In genomic region chr1:75342874-75343416, GRCm38 (mm10) we compare ENCODE assay signal across 9 mouse cellular contexts. TPM values are rescaled to one million over a fixed set of nuclear protein-coding genes. Genes with fewer than 3 reads are reported as not detected.
DNase-seq lines count a peak whose midpoint lies in the region; ATAC-seq lines count a peak whose summit lies in the region.
"Had no signal": no experiment of that assay in that cellular context is flagged by ENCODE, and none has a peak within 500 bp of the region (broad histone marks: within the 10 kb centered on the region; RNA-seq: fewer than 3 reads in every experiment).

No protein-coding gene starts in this region.

- H3K4me2 ChIP-seq in midbrain, embryonic 11.5 days, result no peak overlapping the region
- no peak overlapping the region for H3K4me2 ChIP-seq in midbrain, embryonic 16.5 days (ENCODE audit: low read length)
- H3K4me2 ChIP-seq in embryonic facial prominence, embryonic 11.5 days (ENCODE audit: low read depth, low read length), result no peak overlapping the region
- H3K4me2 ChIP-seq in hindbrain, embryonic 16.5 days (ENCODE audit: low read length), result no peak overlapping the region
- H3K4me2 ChIP-seq: neural tube, embryonic 12.5 days had no signal

- no peak overlapping the region for H3K27ac ChIP-seq in midbrain, embryonic 11.5 days (ENCODE audit: low read depth, low read length)
- H3K27ac ChIP-seq in midbrain, embryonic 16.5 days (ENCODE audit: low read length), result no peak overlapping the region
- H3K27ac ChIP-seq in embryonic facial prominence, embryonic 11.5 days (replicated peaks; ENCODE audit: low read depth, low read length), result no peak overlapping the region
- H3K27ac ChIP-seq in hindbrain, embryonic 16.5 days (ENCODE audit: low read depth, low read length), result no peak overlapping the region
- H3K27ac ChIP-seq: neural tube, embryonic 12.5 days had no signal

- no peak overlapping the region for H3K4me3 ChIP-seq in midbrain, embryonic 11.5 days (ENCODE audit: low read depth, low read length)
- no peak overlapping the region for H3K4me3 ChIP-seq in midbrain, embryonic 16.5 days (ENCODE audit: low read depth, low read length)
- no peak overlapping the region for H3K4me3 ChIP-seq in embryonic facial prominence, embryonic 11.5 days (ENCODE audit: low read depth, low read length)
- H3K4me3 ChIP-seq in hindbrain, embryonic 16.5 days (ENCODE audit: low read length), result no peak overlapping the region
- H3K4me3 ChIP-seq: neural tube, embryonic 12.5 days had no signal

- H3K27me3 ChIP-seq in midbrain, embryonic 11.5 days (ENCODE audit: control insufficient read depth, insufficient read depth, low read length), result no peaks in the 10 kb centered on the region; the same call in 1 of the 2 replicates
- H3K27me3 ChIP-seq in midbrain, embryonic 16.5 days (ENCODE audit: control insufficient read depth, insufficient read depth, low read depth, low read length), result peaks cover 4% of the 10 kb centered on the region; the same call in 1 of the 2 replicates
- H3K27me3 ChIP-seq in embryonic facial prominence, embryonic 11.5 days (ENCODE audit: control insufficient read depth, insufficient read depth, low read length), result no peaks in the 10 kb centered on the region
- H3K27me3 ChIP-seq in hindbrain, embryonic 16.5 days (replicated peaks; ENCODE audit: control insufficient read depth, insufficient read depth, low read length), result peaks cover 6% of the 10 kb centered on the region; the same call in 1 of the 2 replicates

- H3K36me3 ChIP-seq in midbrain, embryonic 11.5 days (ENCODE audit: control insufficient read depth, insufficient read depth, low read length), result no peaks in the 10 kb centered on the region
- H3K36me3 ChIP-seq in midbrain, embryonic 16.5 days (ENCODE audit: control insufficient read depth, insufficient read depth, low read length), result no peaks in the 10 kb centered on the region
- no peaks in the 10 kb centered on the region for H3K36me3 ChIP-seq in embryonic facial prominence, embryonic 11.5 days (replicated peaks; ENCODE audit: control insufficient read depth, insufficient read depth, low read depth, low read length)
- no peaks in the 10 kb centered on the region for H3K36me3 ChIP-seq in hindbrain, embryonic 16.5 days (ENCODE audit: control insufficient read depth, insufficient read depth, low read length)
- H3K36me3 ChIP-seq: neural tube, embryonic 12.5 days had no signal

- ATAC-seq in midbrain, embryonic 11.5 days (ENCODE audit: low FRiP score), result no peak
- no peak for ATAC-seq in midbrain, embryonic 16.5 days
- ATAC-seq in embryonic facial prominence, embryonic 11.5 days (replicated peaks; ENCODE audit: insufficient number of reproducible peaks, low FRiP score, low TSS enrichment, low read depth), result no peak
- ATAC-seq in hindbrain, embryonic 16.5 days, result peak; percentile 60; the same call in 1 of the 2 replicates
- 0 out of 2 replicates have a peak, but pooled peaks have one; percentile 39 for ATAC-seq in neutrophil, adult 5-6 weeks (ENCODE audit: extremely low read depth, insufficient number of reproducible peaks, low FRiP score, poor library complexity, severe bottlenecking)

- WGBS in midbrain, embryonic 11.5 days, result under 1% methylated on average over 8 of the region's 8 CpGs
- WGBS in midbrain, embryonic 16.5 days, result 2% methylated on average over 8 of the region's 8 CpGs
- WGBS in embryonic facial prominence, embryonic 11.5 days, result under 1% methylated on average over 8 of the region's 8 CpGs
- under 1% methylated on average over 8 of the region's 8 CpGs for WGBS in hindbrain, embryonic 16.5 days

- no peak overlapping the region for H3K9ac ChIP-seq in midbrain, embryonic 11.5 days (ENCODE audit: low read length)
- no peak overlapping the region for H3K9ac ChIP-seq in midbrain, embryonic 16.5 days (ENCODE audit: low read depth, low read length)
- no peak overlapping the region for H3K9ac ChIP-seq in embryonic facial prominence, embryonic 11.5 days (replicated peaks; ENCODE audit: low read length)
- H3K9ac ChIP-seq in hindbrain, embryonic 16.5 days (ENCODE audit: low read depth, low read length), result no peak overlapping the region
- H3K9ac ChIP-seq: neural tube, embryonic 12.5 days had no signal

- peak; percentile 95 for DNase-seq in midbrain, embryonic 11.5 days (ENCODE audit: low spot score, missing footprints)
- peak; percentile 57 for DNase-seq in adrenal gland, postnatal 25 days
- peak; percentile 92 for DNase-seq in embryonic facial prominence, embryonic 11.5 days (ENCODE audit: low spot score)
- peak; percentile 46 to 66 for DNase-seq in left cerebral cortex, postnatal 36 days (ENCODE audit: low spot score in 2 of 2)
- no peak for DNase-seq in spleen, postnatal 4 days (ENCODE audit: low spot score in 2 of 2)

- H3K9me3 ChIP-seq in midbrain, embryonic 11.5 days (ENCODE audit: control insufficient read depth, low read length), result no peaks in the 10 kb centered on the region
- no peaks in the 10 kb centered on the region for H3K9me3 ChIP-seq in midbrain, embryonic 16.5 days (replicated peaks; ENCODE audit: control insufficient read depth, low read length, poor library complexity, severe bottlenecking)
- H3K9me3 ChIP-seq in embryonic facial prominence, embryonic 11.5 days (replicated peaks; ENCODE audit: control insufficient read depth, low read length), result no peaks in the 10 kb centered on the region
- no peaks in the 10 kb centered on the region for H3K9me3 ChIP-seq in hindbrain, embryonic 16.5 days (ENCODE audit: control insufficient read depth, low read length)
- H3K9me3 ChIP-seq: neural tube, embryonic 12.5 days had no signal

- intact Hi-C loops in left cerebral cortex, postnatal 36 days (cut with DNase I), result loop anchor here (1.0 to 10.0 kb wide), 4 partner anchors 50 to 252 kb away; no protein-coding TSS in a partner anchor

- H3K4me1 ChIP-seq in midbrain, embryonic 11.5 days (ENCODE audit: control insufficient read depth, insufficient read depth, low read length), result peaks cover 28% of the 10 kb centered on the region
- H3K4me1 ChIP-seq in midbrain, embryonic 16.5 days (ENCODE audit: control insufficient read depth, insufficient read depth, low read length), result peaks cover 20% of the 10 kb centered on the region
- peaks cover 26% of the 10 kb centered on the region for H3K4me1 ChIP-seq in embryonic facial prominence, embryonic 11.5 days (ENCODE audit: control insufficient read depth, insufficient read depth, low read length)
- H3K4me1 ChIP-seq in hindbrain, embryonic 16.5 days (ENCODE audit: control insufficient read depth, insufficient read depth, low read depth, low read length), result peaks cover 17% of the 10 kb centered on the region

RNA-seq across cellular contexts. Expression of gene Des, which starts 17.2 kb away (rescaled TPM):
- polyA plus RNA-seq in midbrain, embryonic 11.5 days (2014; fragmentation: Nextera tagmentation; extraction: Ambion mirVana), result 0.52 and 0.68 TPM in 2 replicates
- 1.2 and 1.7 TPM in 2 replicates for polyA plus RNA-seq in midbrain, embryonic 16.5 days (2015; fragmentation: Nextera tagmentation; extraction: Ambion mirVana)
- 9.3 and 14.1 TPM in 2 replicates for total RNA-seq in adrenal gland, postnatal 25 days (2021)
- polyA plus RNA-seq in embryonic facial prominence, embryonic 11.5 days (2014; fragmentation: Nextera tagmentation; extraction: Ambion mirVana), result 6.9 and 9.9 TPM in 2 replicates
- polyA plus RNA-seq in hindbrain, embryonic 16.5 days (2015; fragmentation: Nextera tagmentation; extraction: Ambion mirVana), result 1.7 and 10.9 TPM in 2 replicates
- 1 to 10 TPM in 1 of 2 experiments, under 1 TPM in 1; 0.84 to 1.5 TPM for total RNA-seq in left cerebral cortex, postnatal 36 days (2021)
- total RNA-seq in neutrophil, adult 5-6 weeks (2017), result not detected in 2 replicates

RNA-seq across cellular contexts. Expression of gene Dnpep, which starts 25.2 kb away (rescaled TPM):
- polyA plus RNA-seq in midbrain, embryonic 11.5 days (2014; fragmentation: Nextera tagmentation; extraction: Ambion mirVana), result 149 TPM in 2 replicates
- polyA plus RNA-seq in midbrain, embryonic 16.5 days (2015; fragmentation: Nextera tagmentation; extraction: Ambion mirVana), result 136 and 145 TPM in 2 replicates
- 91.1 and 117 TPM in 2 replicates for total RNA-seq in adrenal gland, postnatal 25 days (2021)
- 123 and 146 TPM in 2 replicates for polyA plus RNA-seq in embryonic facial prominence, embryonic 11.5 days (2014; fragmentation: Nextera tagmentation; extraction: Ambion mirVana)
- 149 and 150 TPM in 2 replicates for polyA plus RNA-seq in hindbrain, embryonic 16.5 days (2015; fragmentation: Nextera tagmentation; extraction: Ambion mirVana)
- 10 to 100 TPM; 51.9 to 55.9 TPM for total RNA-seq in left cerebral cortex, postnatal 36 days (2021)
- 33.1 and 39.0 TPM in 2 replicates for total RNA-seq in neutrophil, adult 5-6 weeks (2017)

RNA-seq across cellular contexts. Expression of gene Speg, which starts 32.2 kb away (rescaled TPM):
- 13.4 and 15.2 TPM in 2 replicates for polyA plus RNA-seq in midbrain, embryonic 11.5 days (2014; fragmentation: Nextera tagmentation; extraction: Ambion mirVana)
- polyA plus RNA-seq in midbrain, embryonic 16.5 days (2015; fragmentation: Nextera tagmentation; extraction: Ambion mirVana), result 17.7 and 20.8 TPM in 2 replicates
- total RNA-seq in adrenal gland, postnatal 25 days (2021), result 15.8 and 18.1 TPM in 2 replicates
- 16.7 and 19.9 TPM in 2 replicates for polyA plus RNA-seq in embryonic facial prominence, embryonic 11.5 days (2014; fragmentation: Nextera tagmentation; extraction: Ambion mirVana)
- polyA plus RNA-seq in hindbrain, embryonic 16.5 days (2015; fragmentation: Nextera tagmentation; extraction: Ambion mirVana), result 20.3 and 20.4 TPM in 2 replicates
- total RNA-seq in left cerebral cortex, postnatal 36 days (2021), result 100 to 1,000 TPM; 173 to 212 TPM
- not detected in 2 replicates for total RNA-seq in neutrophil, adult 5-6 weeks (2017)

Comparison
In these comparisons a context has a peak if more than half of its experiments do, and no peak if none do; other contexts are left out.
1. ATAC-seq: peak in hindbrain, embryonic 16.5 days (single experiment) and neutrophil, adult 5-6 weeks (single experiment); none in midbrain, embryonic 11.5 days (single experiment), midbrain, embryonic 16.5 days (single experiment) and embryonic facial prominence, embryonic 11.5 days (single experiment).
2. DNase-seq: peak in midbrain, embryonic 11.5 days (single experiment), adrenal gland, postnatal 25 days (single experiment), embryonic facial prominence, embryonic 11.5 days (single experiment) and left cerebral cortex, postnatal 36 days (2 of 2); none in spleen, postnatal 4 days (0 of 2).